In genomic region chr9:123285623-123286022, GRCm38 (mm10) we compare ENCODE assay signal across 14 mouse cellular contexts. TPM values are rescaled to one million over a fixed set of nuclear protein-coding genes. Genes with fewer than 3 reads are reported as not detected.
DNase-seq lines count a peak whose midpoint lies in the region; ATAC-seq lines count a peak whose summit lies in the region.
"Had no signal": no experiment of that assay in that cellular context is flagged by ENCODE, and none has a peak within 500 bp of the region (broad histone marks: within the 10 kb centered on the region; RNA-seq: fewer than 3 reads in every experiment).

No protein-coding gene starts in this region.

- WGBS in intestine, embryonic 16.5 days, result 25% methylated on average over 4 of the region's 4 CpGs

- no peak overlapping the region for H3K4me2 ChIP-seq in intestine, embryonic 16.5 days (ENCODE audit: low read depth, low read length)
- H3K4me2 ChIP-seq: hindbrain, embryonic 14.5 days; neural tube, embryonic 15.5 days had no signal

- H3K27ac ChIP-seq in intestine, embryonic 16.5 days (ENCODE audit: low read length), result no peak overlapping the region
- H3K27ac ChIP-seq: hindbrain, embryonic 14.5 days; neural tube, embryonic 15.5 days had no signal

- no peak for DNase-seq in cerebellum, postnatal 4 days (ENCODE audit: low spot score in 2 of 2)
- DNase-seq in cerebellum, adult 8-10 months, result peak; percentile 13
- peak; percentile 32 for DNase-seq in urinary bladder, postnatal 25 days (ENCODE audit: low spot score)
- DNase-seq in retina, embryonic 14.5 days (ENCODE audit: low spot score), result no peak
- no peak for DNase-seq in right cerebral cortex, postnatal 36 days (ENCODE audit: low spot score in 2 of 2)
- DNase-seq: heart, adult 18-20 months; lung, adult 2 months; midbrain, embryonic 14.5 days had no signal

- no peak overlapping the region for H3K9ac ChIP-seq in intestine, embryonic 16.5 days (ENCODE audit: low read depth, low read length)
- H3K9ac ChIP-seq: hindbrain, embryonic 14.5 days; neural tube, embryonic 15.5 days had no signal

- H3K27me3 ChIP-seq in intestine, embryonic 16.5 days (replicated peaks; ENCODE audit: control insufficient read depth, insufficient read depth, low read length), result no peaks in the 10 kb centered on the region
- H3K27me3 ChIP-seq: neural tube, embryonic 15.5 days had no signal

- no peak overlapping the region for H3K4me3 ChIP-seq in intestine, embryonic 16.5 days (ENCODE audit: low read length)
- H3K4me3 ChIP-seq: erythroblast, embryonic 14.5 days; neural tube, embryonic 15.5 days had no signal

- ATAC-seq in cerebellum, adult (ENCODE audit: insufficient number of reproducible peaks, low FRiP score, low TSS enrichment), result peak; percentile 66; the same call in 1 of the 2 replicates
- peak; percentile 86 for ATAC-seq in granulocyte monocyte progenitor cell, adult 5-6 weeks (replicated peaks; ENCODE audit: poor library complexity, severe bottlenecking)
- ATAC-seq in intestine, embryonic 16.5 days, result no peak

- H3K4me1 ChIP-seq in intestine, embryonic 16.5 days (ENCODE audit: control insufficient read depth, insufficient read depth, low read length), result no peaks in the 10 kb centered on the region
- H3K4me1 ChIP-seq: neural tube, embryonic 15.5 days had no signal

- H3K9me3 ChIP-seq in intestine, embryonic 16.5 days (ENCODE audit: control insufficient read depth, low read length), result no peaks in the 10 kb centered on the region
- H3K9me3 ChIP-seq: neural tube, embryonic 15.5 days had no signal

- no peaks in the 10 kb centered on the region for H3K36me3 ChIP-seq in intestine, embryonic 16.5 days (ENCODE audit: control insufficient read depth, insufficient read depth, low read length)
- H3K36me3 ChIP-seq: neural tube, embryonic 15.5 days had no signal

RNA-seq across cellular contexts. Expression of gene Tmem158, which starts 25.1 kb away (rescaled TPM):
- 2.3 TPM in 1 of 2 replicates, not detected in the other for total RNA-seq in granulocyte monocyte progenitor cell, adult 5-6 weeks (2014; fragmentation: Nextera tagmentation)
- 0.65 TPM in 1 of 2 replicates, not detected in the other for total RNA-seq in granulocyte monocyte progenitor cell, adult 5-6 weeks (2017)
- 1.7 and 6.0 TPM in 2 replicates for polyA plus RNA-seq in intestine, embryonic 16.5 days (2015; fragmentation: Nextera tagmentation; extraction: Ambion mirVana)

Comparison
In these comparisons a context has a peak if more than half of its experiments do, and no peak if none do; other contexts are left out.
1. DNase-seq: peak in cerebellum, adult 8-10 months (single experiment) and urinary bladder, postnatal 25 days (single experiment); none in cerebellum, postnatal 4 days (0 of 2), retina, embryonic 14.5 days (single experiment) and right cerebral cortex, postnatal 36 days (0 of 2).